Mouse (Mus musculus) kidney, postnatal 4 days (tissue): ENCODE measurements at regions not wholly inside any gene's neighbourhood (a gene's known extent, or its start where the extent isn't known, plus 50 kb on each side); places are given as distances from the start of the nearest gene placed in this dataset.
A peak's percentile ranks its signal among the peaks of the same experiment; 100 is the strongest.

ENCODE experiments used
- DNase-seq, 2 experiments: peaks; one replicate each; pipeline ENCODE4 v3.0.0; 2021; ENCODE audit warnings: mixed read lengths in 2 of 2

DNA sequence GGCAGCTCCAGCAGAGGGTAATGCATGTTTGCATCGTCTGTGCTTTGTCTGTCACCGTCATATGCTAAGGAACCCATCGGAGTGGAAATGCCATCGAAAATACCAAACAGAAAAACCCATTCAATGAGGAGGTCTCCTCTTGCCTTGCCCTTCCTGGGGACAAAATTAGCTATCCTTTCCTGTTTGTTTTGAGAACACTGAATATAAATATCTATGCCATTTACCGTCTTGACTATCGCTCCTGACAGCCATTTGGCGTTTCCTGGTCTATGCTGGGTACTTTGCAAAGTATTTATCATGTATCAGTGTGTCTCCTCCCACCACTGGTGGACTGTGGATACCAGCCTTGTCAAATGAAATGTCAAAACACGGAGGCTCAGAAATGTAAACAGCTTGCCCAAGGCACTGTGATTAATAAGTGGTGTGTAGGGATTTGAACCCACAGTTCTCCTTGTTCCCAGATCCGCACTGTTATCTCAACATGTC is 239.2 kb upstream of the Tbx3 start:
- DNase-seq = no peak

GRCm38 (mm10) chr5:119434572-119434971 is 235.9 kb upstream of the Tbx3 start:
- DNase-seq = no peak

- no peak for DNase-seq
These were observed 222.0 kb upstream of the Tbx3 start for GRCm38 (mm10) chr5:119448494-119448893.

GRCm38 (mm10) chr5:119449166-119449565 is 221.3 kb upstream of the Tbx3 start:
- DNase-seq = no peak

DNA sequence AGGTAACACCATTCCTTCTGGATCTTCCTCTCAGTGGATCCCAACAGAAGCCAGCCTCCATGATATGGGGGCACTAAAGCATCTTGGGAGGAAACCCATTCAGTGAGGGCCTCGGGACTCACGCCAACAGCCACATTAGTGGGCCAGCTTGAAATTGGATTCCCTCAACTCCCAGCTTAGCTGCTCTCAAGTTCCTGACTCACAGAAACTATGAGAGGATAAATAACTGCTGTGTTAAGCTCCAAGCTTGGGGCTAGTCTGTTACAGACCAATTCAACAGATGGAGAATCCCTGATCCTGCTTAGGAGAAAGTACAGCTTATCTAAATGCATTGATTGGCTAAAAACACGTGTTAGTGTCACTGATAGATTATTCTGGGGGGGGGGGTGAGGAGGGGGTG is 210.7 kb upstream of the Tbx3 start:
- no peak for DNase-seq

GRCm38 (mm10) chr5:119462659-119463530 is 207.6 kb upstream of the Tbx3 start:
- no peak for DNase-seq

GRCm38 (mm10) chr5:119464553-119464952 is 205.9 kb upstream of the Tbx3 start:
- no peak for DNase-seq

GRCm38 (mm10) chr5:119467346-119468085 is 203.0 kb upstream of the Tbx3 start:
- peak; percentile 6 to 25 for DNase-seq

DNA sequence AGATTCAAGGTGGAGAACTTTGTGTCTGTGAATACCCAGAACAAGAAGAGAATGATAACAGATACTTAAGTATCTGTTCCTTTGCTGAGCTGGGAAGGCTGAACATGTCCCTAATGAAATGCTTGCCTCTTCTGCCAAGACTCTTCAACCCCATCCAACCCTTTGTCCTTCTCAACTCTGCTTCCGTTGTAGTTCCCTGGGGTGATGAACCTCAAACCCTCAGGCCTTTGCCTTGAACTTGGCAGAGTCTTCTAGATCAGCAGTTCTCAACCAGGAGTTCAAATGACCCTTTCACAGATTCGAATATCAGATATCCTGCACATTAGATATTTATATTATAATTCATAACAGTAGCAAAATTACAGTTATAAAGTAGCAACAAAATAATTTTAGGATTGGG is 192.5 kb upstream of the Tbx3 start:
- peak in 1 of 2 experiments; percentile 10 for DNase-seq

DNA sequence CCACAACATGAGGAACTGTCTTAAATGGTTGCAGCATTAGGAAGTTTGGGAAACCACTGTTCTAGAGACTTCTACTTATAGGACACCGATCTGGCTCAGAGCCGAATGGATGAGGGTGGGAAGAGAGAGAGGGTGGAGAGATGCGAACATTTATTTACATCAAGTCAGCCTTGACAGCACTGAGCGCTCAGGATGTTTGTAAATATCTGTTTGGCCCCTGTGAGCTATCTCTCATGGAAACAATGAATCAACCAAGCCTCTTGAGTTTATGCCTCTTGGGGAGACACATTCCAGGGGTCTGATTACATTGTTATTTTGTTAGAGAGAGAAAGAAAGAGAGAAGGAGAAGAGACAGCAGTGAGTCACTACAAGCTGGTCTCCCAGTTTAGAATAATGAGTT is 192.1 kb upstream of the Tbx3 start:
- DNase-seq = peak in 1 of 2 experiments; percentile 13

- peak; percentile 59 to 73 for DNase-seq
These were observed 190.0 kb upstream of the Tbx3 start for GRCm38 (mm10) chr5:119480191-119481190.

DNA sequence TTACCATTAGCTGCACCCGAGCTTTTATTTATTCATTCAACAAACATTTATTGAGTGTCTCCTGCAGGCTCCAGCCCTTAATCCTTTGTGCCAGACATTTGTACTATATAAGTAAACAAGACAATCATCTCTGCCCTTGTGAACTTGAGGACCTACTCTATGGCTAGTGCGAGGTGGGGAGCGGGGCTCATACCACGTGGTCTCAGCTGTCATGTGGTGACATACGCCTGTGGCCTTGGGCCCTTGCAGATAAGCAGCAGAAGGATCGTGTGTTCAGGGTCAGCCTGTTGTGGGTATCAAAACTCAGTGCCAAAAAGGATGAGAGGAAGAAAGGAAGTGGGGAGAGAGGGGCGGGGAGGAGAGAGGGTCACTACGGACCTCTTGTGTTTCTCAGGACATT is 186.8 kb upstream of the Tbx3 start:
- DNase-seq = no peak

DNA sequence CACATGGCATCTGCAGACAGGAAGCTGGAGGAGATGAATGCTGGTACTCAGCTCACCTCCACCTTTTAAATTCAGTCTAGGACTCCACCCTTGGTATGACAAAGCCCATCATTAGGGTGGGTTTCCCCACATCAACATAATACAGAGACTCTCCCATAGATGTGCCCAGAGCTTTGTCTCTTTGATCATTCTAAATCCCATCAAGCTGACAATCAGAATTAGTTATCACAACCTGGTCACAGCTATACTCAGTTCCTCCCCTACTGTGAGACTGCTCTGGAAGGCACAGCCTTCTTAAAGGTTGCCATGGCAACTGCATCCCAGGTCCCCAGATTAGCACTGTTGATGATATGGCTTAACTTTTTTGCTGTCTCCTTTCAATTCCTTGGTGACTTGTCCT is 184.3 kb upstream of the Tbx3 start:
- no peak for DNase-seq

DNA sequence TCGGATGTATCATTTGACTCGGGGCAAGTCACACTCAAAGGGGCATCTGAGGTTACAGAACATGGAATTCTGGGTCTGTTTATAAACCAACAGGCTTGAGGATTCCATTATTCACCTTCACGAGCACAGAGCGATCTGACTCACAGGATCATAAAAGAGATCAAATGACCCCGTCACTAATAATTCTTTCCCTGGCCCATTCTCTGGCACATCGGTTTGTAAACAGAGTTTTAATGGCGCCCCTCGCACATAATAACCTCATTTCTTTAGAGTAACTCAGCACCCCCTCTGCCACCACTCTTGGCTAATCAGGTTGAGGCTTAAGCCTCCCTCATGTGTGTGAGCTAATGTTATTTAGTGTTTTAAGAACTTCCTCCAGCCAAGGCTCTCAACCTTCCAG is 183.3 kb upstream of the Tbx3 start:
- no peak for DNase-seq

DNA sequence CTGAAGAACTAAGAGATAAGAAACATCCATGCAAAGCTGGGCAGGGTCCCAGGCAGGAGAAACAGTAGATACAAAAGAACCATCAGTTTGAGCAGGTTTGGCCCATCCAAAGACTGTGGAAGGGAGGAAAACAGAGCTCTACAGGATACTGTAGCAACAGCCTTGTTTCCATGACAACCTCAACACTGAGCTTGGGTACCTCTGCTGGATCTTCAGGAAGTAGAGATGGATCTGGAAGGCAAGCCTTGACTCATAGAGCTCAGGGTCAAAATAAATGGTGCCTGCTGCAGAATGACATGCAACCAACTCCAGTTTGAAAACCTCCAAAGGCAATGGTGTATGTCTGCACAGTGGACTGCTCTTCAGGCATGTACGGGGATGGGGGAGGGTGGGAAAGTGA is 173.0 kb upstream of the Tbx3 start:
- DNase-seq = no peak

GRCm38 (mm10) chr5:119498431-119498830 is 172.0 kb upstream of the Tbx3 start:
- no peak for DNase-seq

DNA sequence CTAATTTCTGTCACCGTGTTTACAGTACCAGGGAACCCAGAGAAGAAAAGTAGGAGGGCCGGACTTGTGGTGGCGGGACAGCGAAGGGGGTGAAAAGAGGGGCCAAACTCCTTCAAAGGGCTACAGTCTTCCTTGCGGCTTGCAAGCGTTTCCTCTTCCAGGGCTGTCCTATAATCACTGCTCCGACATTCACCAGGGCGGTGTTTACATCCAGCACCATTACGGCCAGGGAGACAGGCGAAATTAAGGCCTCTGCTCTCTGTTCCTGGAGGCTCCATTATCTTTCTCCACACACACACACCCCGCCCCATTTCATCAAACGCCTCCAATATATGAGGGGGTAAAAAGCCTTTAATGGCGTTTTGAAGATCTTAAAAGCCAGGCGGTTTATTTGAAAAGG is 162.8 kb upstream of the Tbx3 start:
- no peak for DNase-seq

DNA sequence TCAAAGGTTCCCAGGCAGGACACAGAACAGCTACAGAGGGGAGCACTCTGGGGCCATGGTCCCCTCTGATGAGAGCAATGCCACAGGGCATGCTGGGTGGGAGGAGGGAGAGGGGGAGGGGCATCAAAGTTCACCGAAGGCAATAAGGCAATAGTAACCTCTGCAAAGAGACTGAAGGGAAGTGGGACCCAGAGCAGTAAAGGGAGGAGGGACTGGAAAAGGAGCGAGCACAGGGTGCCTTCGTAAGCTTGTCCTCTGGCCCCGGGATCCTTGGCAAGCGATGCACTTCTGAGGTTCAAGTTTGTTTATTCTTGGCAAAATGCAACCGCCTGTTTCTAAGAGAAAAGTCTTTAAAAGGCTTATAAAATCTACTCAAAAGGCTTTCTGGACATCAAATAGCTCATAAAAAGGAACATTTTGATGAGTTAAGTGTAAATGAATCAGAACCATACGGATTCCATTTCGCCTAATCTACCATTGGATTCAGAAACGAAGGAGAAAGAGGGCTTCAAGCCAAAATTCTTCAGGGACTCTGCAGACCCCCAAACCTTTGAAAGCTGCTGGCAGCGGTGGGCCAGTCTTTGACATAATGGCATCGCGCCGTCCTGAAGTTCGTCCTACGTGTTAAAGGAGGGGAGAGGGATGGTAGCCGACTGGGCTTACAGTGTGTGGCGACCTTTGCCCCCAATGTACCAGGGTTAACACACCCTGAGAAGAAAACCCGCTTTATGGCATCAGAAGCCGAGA is 151.8 kb upstream of the Tbx3 start:
- DNase-seq = peak; percentile 36 to 37

DNA sequence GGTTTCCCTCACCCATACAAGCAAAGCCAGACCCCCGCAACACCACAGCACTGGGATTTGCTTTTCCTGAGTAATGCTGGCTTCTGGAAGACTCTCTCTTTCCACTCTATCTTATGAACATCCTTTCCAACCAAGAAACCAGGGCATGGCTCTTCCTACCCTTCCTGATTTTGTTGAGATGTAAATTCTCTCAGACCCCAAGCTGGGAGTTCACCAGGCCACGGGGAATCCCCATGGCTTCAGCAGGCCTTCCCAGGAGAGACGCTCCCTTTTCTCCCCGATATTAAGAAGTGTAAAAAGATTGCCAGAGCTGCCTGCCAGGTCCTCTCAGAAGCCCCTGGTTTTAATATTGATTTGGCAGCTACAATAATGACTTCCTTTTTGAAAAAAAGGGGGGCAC is 146.3 kb upstream of the Tbx3 start:
- DNase-seq = no peak

- DNase-seq = peak in 1 of 2 experiments; percentile 18
These were observed 144.5 kb upstream of the Tbx3 start for GRCm38 (mm10) chr5:119525960-119526359.

DNA sequence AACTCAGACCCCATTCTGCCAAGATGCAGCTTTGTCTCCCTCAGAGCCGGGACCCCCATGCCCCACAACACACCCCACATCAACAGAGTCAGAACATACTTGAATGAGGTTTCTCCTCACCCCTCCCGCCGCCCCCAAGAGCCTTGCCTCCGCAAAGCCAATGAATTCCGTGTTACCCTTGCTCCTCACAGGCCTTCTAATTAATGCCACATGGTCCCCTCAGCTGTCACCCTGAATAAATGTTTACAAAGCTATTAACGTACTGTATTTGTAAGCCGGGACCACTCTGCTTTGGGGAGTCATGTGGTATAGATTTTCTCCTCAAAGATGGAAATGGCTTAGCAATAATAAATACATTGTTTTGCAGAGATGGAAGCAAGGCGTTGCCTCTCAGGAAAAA is 140.5 kb upstream of the Tbx3 start:
- DNase-seq = no peak

DNA sequence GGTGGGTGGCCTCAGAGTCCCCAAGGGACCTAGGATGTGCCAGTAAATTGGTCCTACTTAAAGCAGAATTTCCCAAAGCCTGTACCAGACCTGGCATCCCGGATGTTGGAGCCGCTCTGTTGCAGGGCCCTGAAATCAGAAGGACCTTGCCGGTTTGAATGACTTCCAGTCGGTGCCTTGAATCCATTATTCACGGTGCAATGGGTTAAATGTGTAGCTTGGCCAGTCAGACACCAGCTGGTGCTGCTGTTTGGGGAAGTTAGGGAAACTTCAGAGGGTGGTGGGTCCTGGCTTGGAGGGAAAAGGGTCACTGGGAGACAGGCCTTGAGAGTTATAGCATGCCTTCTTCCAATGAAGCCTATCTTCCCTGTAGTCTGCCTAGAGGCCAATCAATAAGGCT is 135.5 kb upstream of the Tbx3 start:
- no peak for DNase-seq
